Mouse (Mus musculus) intestine, embryonic 15.5 days (tissue): Measurements from ENCODE around the gene Ndufc2. TPM values are rescaled to one million over a fixed set of nuclear protein-coding genes. Genes with fewer than 3 reads are reported as not detected.
A peak's percentile ranks its signal among the peaks of the same experiment; 100 is the strongest.

ENCODE experiments used
- ATAC-seq: fragments of 200-750 bp; cut with Nextera tagmentation; 2 replicates; pipeline ENCODE4 v1.8.0; 2017; ENCODE audit warnings: moderate TSS enrichment, moderate library complexity
- H3K27ac ChIP-seq: fragments of 300-500 bp; sonication (generic); 2 replicates; pipeline ENCODE4 v1.5.1; 2015; ENCODE audit warnings: mild to moderate bottlenecking, inconsistent platforms
- H3K27me3 ChIP-seq: fragments of 300-500 bp; sonication (generic); replicated peaks from 2 replicates; pipeline ENCODE4 v1.6.1; 2015; ENCODE audit warnings: inconsistent platforms
- H3K36me3 ChIP-seq: fragments of 300-500 bp; sonication (generic); 2 replicates; pipeline ENCODE4 v1.6.1; 2015; ENCODE audit warnings: inconsistent platforms
- H3K4me1 ChIP-seq: fragments of 300-500 bp; sonication (generic); replicated peaks from 2 replicates; pipeline ENCODE4 v1.6.1; 2015; ENCODE audit warnings: inconsistent platforms
- H3K4me2 ChIP-seq: fragments of 300-500 bp; sonication (generic); replicated peaks from 2 replicates; pipeline ENCODE4 v1.6.1; 2015; ENCODE audit warnings: mild to moderate bottlenecking, inconsistent platforms
- H3K4me3 ChIP-seq: fragments of 300-500 bp; sonication (generic); replicated peaks from 2 replicates; pipeline ENCODE4 v1.5.1; 2015; ENCODE audit warnings: inconsistent platforms
- H3K9ac ChIP-seq: fragments of 300-500 bp; sonication (generic); 2 replicates; pipeline ENCODE4 v1.6.1; 2015; ENCODE audit warnings: inconsistent platforms
- H3K9me3 ChIP-seq: fragments of 300-500 bp; sonication (generic); 2 replicates; pipeline ENCODE4 v1.6.1; 2016; ENCODE audit warnings: inconsistent platforms
- WGBS: fragments of 180-500 bp; shearing (Covaris S2); methylation state at CpG from one replicate; pipeline ENCODE4 v1.1.7; 2015; 5-methylcytosine and 5-hydroxymethylcytosine counted together
- polyA plus RNA-seq: library from polyadenylated mRNA; unstranded; fragments of >200 nt; fragmentation: Nextera tagmentation; extraction: Ambion mirVana; gene quantifications from 2 replicates; pipeline ENCODE4 v1.2.1, GENCODE M21; 2015

Ndufc2 gene
- polyA plus RNA-seq, 1 experiment from 2014 or later, result 444 TPM

GRCm38 (mm10) chr7:97391293-97392078 lies 8.3 kb upstream of the Ndufc2 start:
- Histone ChIP-seq H3K27ac (no peak overlapping the region), H3K9ac (no peak overlapping the region), H3K4me2 (no peak overlapping the region), H3K4me3 (no peak overlapping the region), H3K4me1 (no peaks in the 10 kb centered on the region), H3K36me3 (peaks cover 29% of the 10 kb centered on the region), H3K27me3 (no peaks in the 10 kb centered on the region), H3K9me3 (no peaks in the 10 kb centered on the region)
- no peak for ATAC-seq
- 79% methylated on average over 13 of the region's 13 CpGs for WGBS

GRCm38 (mm10) chr7:97392079-97392445 lies 7.7 kb upstream of the Ndufc2 start:
- Histone ChIP-seq H3K36me3 (peaks cover 24% of the 10 kb centered on the region), H3K9me3 (no peaks in the 10 kb centered on the region), H3K4me1 (no peaks in the 10 kb centered on the region), H3K27ac (no peak overlapping the region), H3K27me3 (no peaks in the 10 kb centered on the region), H3K9ac (no peak overlapping the region), H3K4me2 (no peak overlapping the region), H3K4me3 (no peak overlapping the region)
- no peak for ATAC-seq
- WGBS, result 85% methylated on average over 6 of the region's 6 CpGs

DNA sequence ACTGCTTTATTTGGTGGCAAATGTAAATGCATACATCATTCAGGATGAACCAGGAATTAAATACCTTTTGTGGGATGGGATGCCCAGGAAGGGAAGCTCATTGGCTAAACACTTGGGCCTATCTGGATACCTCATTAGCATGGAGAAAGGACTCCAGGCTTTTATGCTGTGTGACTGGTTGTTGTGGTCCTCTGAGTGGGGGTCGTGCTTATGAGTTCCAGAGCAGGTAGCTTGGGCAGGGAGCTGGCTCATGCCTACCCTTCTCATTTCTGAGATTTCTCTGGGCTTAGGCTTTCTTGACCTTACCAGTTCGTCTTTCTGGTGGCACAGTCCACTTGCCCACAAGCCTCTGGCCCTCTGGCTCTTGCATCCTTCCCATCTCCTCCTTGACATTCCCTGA lies 5.4 kb upstream of the Ndufc2 start:
- no peak overlapping the region for H3K9ac ChIP-seq
- WGBS, result 81% methylated on average over 2 of the region's 2 CpGs

DNA sequence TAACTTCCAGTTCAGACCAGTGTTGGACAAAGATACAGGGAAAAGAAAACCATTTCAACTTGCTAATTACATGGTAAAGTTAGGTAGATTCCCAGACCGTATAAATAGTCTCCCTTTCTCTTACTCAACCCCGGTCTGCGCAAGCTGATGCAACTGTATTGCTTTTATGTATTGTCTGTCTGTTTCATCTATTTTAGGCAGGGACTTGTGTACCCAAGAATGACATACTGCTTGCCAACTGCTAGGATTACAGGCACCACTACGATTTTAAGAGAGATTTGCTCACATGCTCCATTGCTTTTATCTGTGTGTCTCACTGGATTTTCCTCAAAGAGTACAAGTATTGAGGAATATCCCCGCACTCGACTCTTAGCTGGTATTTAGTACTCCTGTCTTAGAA lies 860 bp upstream of the Ndufc2 start:
- 88% methylated on average over 6 of the region's 6 CpGs for WGBS
- Histone ChIP-seq H3K4me1 (peaks cover 13% of the 10 kb centered on the region; the same call in 1 of the 2 replicates), H3K36me3 (peaks cover 6% of the 10 kb centered on the region; the same call in 1 of the 2 replicates), H3K27me3 (no peaks in the 10 kb centered on the region), H3K4me3 (no peak overlapping the region), H3K9me3 (no peaks in the 10 kb centered on the region), H3K9ac (no peak overlapping the region), H3K27ac (no peak overlapping the region), H3K4me2 (no peak overlapping the region)
- ATAC-seq, result no peak

More for the DNA sequence above, 5.4 kb upstream of the Ndufc2 start:
- no peak for ATAC-seq
- no peak overlapping the region for H3K4me3 ChIP-seq
- peaks cover 6% of the 10 kb centered on the region; the same call in 1 of the 2 replicates for H3K36me3 ChIP-seq
- no peaks in the 10 kb centered on the region for H3K9me3 ChIP-seq
- H3K27ac ChIP-seq, result no peak overlapping the region
- no peak overlapping the region for H3K4me2 ChIP-seq
- H3K27me3 ChIP-seq, result no peaks in the 10 kb centered on the region
- H3K4me1 ChIP-seq, result 0 out of 2 replicates have a peak, but pooled peaks cover under 1% of the 10 kb centered on the region

GRCm38 (mm10) chr7:97407145-97407544 lies 7.3 kb downstream of the Ndufc2 start:
- no peaks in the 10 kb centered on the region for H3K9me3 ChIP-seq
- no peak overlapping the region for H3K9ac ChIP-seq
- 67% methylated on average over 10 of the region's 10 CpGs for WGBS
- H3K4me2 ChIP-seq, result no peak overlapping the region
- no peak overlapping the region for H3K4me3 ChIP-seq
- H3K27me3 ChIP-seq, result no peaks in the 10 kb centered on the region
- 0 out of 2 replicates have a peak, but pooled peaks cover 2% of the 10 kb centered on the region for H3K4me1 ChIP-seq
- no peak overlapping the region for H3K27ac ChIP-seq
- H3K36me3 ChIP-seq, result peaks cover 22% of the 10 kb centered on the region
- peak; percentile 58; the same call in 1 of the 2 replicates for ATAC-seq

DNA sequence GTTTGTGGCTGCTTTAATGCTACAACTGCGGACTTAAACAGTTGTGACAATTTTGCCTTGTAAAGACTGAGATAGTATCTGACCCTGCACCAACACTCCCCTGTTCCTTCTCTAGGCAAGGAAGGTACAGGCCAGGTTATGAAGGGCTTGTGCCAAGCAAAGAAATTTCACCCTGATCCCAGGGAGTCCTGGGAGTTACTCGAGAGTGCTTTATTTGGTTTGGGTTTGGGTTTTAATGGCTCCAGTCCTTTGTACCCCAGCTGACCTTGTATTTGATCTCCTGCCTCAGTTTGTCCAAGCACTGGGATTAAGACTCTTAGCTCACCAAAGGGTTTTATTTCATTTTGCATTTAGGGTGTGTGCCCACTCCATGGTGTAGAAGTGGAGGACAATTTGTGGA lies 11.3 kb downstream of the Ndufc2 start:
- Histone ChIP-seq H3K4me3 (no peak overlapping the region), H3K4me2 (no peak overlapping the region), H3K9ac (no peak overlapping the region), H3K27ac (no peak overlapping the region), H3K27me3 (no peaks in the 10 kb centered on the region), H3K9me3 (no peaks in the 10 kb centered on the region), H3K36me3 (peaks cover 18% of the 10 kb centered on the region), H3K4me1 (0 out of 2 replicates have a peak, but pooled peaks cover 6% of the 10 kb centered on the region)
- no peak for ATAC-seq
- WGBS, result 88% methylated on average over 2 of the region's 2 CpGs

DNA sequence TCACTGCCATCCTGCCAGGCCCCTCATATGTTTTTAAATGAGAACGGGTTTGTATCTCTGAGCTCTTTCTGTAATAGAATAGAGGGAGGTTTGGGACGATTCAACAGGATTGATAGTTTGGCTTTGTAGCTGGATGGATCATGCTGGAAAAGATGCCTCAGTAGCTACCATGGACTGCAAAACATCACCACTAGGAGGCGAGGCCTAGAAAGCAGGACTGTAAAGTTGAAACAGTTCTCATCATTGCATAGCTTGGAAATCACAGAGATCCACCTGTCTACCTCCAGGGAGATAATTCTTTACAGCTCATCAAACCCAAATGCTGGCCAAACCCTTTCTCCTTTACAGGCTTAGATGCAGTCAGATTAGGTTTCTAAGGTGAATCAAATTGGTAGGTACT lies 11.8 kb downstream of the Ndufc2 start:
- Histone ChIP-seq H3K27me3 (no peaks in the 10 kb centered on the region), H3K4me2 (no peak overlapping the region), H3K9me3 (no peaks in the 10 kb centered on the region), H3K36me3 (peaks cover 18% of the 10 kb centered on the region), H3K9ac (no peak overlapping the region), H3K4me1 (0 out of 2 replicates have a peak, but pooled peaks cover 6% of the 10 kb centered on the region), H3K27ac (no peak overlapping the region), H3K4me3 (no peak overlapping the region)
- no peak for ATAC-seq
- 79% methylated on average over 3 of the region's 3 CpGs for WGBS

- Histone ChIP-seq H3K27ac (no peak overlapping the region), H3K27me3 (no peaks in the 10 kb centered on the region), H3K4me3 (no peak overlapping the region), H3K9ac (no peak overlapping the region), H3K4me1 (0 out of 2 replicates have a peak, but pooled peaks cover 4% of the 10 kb centered on the region), H3K4me2 (no peak overlapping the region), H3K36me3 (peaks cover 18% of the 10 kb centered on the region), H3K9me3 (no peaks in the 10 kb centered on the region)
- ATAC-seq, result no peak
- 84% methylated on average over 1 of the region's 1 CpGs for WGBS
These were observed 14.2 kb downstream of the Ndufc2 start for GRCm38 (mm10) chr7:97413981-97414380.

DNA sequence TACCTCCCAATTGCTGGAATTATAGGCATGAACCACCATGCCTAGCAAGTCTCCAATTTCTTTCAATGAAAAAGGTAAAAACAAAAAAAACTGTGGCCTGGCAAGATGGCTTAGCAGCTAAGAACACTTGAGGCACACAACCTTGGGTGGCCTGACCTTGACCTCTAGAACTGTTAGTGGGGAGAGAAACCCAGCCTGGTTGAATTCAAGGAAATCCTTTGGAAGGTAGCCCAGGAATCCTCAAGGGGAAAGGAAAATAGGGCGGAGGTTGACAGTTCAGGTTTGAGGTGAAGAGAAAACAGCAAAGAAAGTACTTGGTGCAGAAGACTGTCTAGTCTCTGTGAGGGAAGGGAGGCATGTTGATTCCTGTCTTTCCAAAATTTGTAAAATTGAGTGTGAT lies 14.6 kb downstream of the Ndufc2 start:
- peaks cover 13% of the 10 kb centered on the region for H3K36me3 ChIP-seq
- H3K9me3 ChIP-seq, result no peaks in the 10 kb centered on the region
- H3K4me3 ChIP-seq, result no peak overlapping the region
- H3K9ac ChIP-seq, result no peak overlapping the region
- WGBS, result 85% methylated on average over 1 of the region's 1 CpGs
- no peaks in the 10 kb centered on the region for H3K27me3 ChIP-seq
- H3K27ac ChIP-seq, result no peak overlapping the region
- 0 out of 2 replicates have a peak, but pooled peaks cover 4% of the 10 kb centered on the region for H3K4me1 ChIP-seq
- no peak for ATAC-seq
- H3K4me2 ChIP-seq, result no peak overlapping the region

GRCm38 (mm10) chr7:97414915-97415687 lies 15.3 kb downstream of the Ndufc2 start:
- no peak overlapping the region for H3K27ac ChIP-seq
- no peaks in the 10 kb centered on the region for H3K27me3 ChIP-seq
- ATAC-seq, result peak; percentile 54
- no peak overlapping the region for H3K4me3 ChIP-seq
- peaks cover 7% of the 10 kb centered on the region for H3K36me3 ChIP-seq
- no peak overlapping the region for H3K9ac ChIP-seq
- H3K9me3 ChIP-seq, result no peaks in the 10 kb centered on the region
- WGBS, result 41% methylated on average over 9 of the region's 9 CpGs
- no peak overlapping the region for H3K4me2 ChIP-seq
- 0 out of 2 replicates have a peak, but pooled peaks cover 4% of the 10 kb centered on the region for H3K4me1 ChIP-seq

- no peaks in the 10 kb centered on the region for H3K9me3 ChIP-seq
- WGBS, result 85% methylated on average over 4 of the region's 4 CpGs
- H3K9ac ChIP-seq, result no peak overlapping the region
- no peak overlapping the region for H3K4me3 ChIP-seq
- no peak overlapping the region for H3K4me2 ChIP-seq
- no peaks in the 10 kb centered on the region for H3K36me3 ChIP-seq
- 0 out of 2 replicates have a peak, but pooled peaks cover 4% of the 10 kb centered on the region for H3K4me1 ChIP-seq
- no peaks in the 10 kb centered on the region for H3K27me3 ChIP-seq
- no peak overlapping the region for H3K27ac ChIP-seq
- no peak for ATAC-seq
These were observed 16.7 kb downstream of the Ndufc2 start for GRCm38 (mm10) chr7:97416473-97416872.
